Mouse (Mus musculus) ovary, postnatal 36 days (tissue): Measurements from ENCODE around the gene Klhl33.
"Not testable (repeated sequence)": the region's sequence is repeated elsewhere in the genome, so short reads cannot be mapped to it uniquely, and the experiment has no call there.

ENCODE experiments used
- DNase-seq: peaks from one replicate; pipeline ENCODE4 v3.0.0; 2022; ENCODE audit warnings: low spot score, mixed read lengths

Klhl33 gene

GRCm38 (mm10) chr14:50903973-50904827 is 6.9 kb upstream of the Klhl33 start:
- peak; percentile 40 for DNase-seq

DNA sequence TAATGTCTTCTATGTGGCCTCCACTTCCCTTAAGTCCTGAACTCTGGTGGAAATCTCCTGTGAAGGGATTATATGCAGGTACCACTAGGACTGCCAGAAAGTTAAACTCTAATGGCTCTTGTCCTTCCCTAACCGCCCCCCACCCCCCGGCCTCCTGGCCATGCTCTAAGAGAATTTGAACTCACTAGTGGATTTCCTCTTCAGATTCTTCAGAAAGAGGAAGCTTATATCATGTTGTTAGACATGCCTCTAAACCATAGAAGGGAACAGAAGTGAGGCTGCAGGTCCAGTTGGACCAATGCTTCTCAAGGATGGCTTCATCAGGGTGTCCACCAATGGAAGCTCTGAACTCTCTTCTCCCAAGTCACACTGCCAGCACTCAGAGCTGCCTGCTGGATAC is 685 bp upstream of the Klhl33 start:
- not testable (repeated sequence) for DNase-seq

DNA sequence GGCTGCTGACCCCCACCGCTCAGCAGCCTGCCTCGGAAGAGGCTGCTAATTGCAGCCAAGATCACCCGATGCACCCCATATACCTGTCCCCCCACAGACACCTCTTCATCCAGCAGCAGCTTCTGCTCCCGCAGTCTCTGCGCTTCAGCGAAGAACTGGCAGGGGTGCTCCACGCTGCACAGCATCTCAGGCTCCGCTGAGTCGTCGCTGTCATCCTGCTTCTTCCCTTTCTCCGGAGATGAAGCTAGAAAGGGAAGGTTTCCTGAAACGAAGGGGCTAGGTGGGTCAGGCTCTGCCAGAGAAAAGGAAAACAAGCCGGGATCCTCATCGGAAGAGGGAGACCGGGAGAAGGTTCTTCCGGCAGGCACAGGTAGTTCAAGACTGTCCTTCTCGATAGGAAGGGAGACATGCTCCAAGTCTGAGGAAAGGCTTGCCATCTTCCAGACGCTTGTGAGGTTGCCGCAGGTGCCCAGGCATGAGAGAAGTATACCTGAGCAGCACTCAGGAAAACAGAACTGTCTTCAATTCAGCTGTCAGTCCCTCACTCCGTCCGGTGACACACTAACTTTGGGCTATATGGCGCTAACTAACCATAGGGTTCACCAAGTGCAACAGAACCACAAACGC is 447 bp downstream of the Klhl33 start:
- DNase-seq, result no peak

DNA sequence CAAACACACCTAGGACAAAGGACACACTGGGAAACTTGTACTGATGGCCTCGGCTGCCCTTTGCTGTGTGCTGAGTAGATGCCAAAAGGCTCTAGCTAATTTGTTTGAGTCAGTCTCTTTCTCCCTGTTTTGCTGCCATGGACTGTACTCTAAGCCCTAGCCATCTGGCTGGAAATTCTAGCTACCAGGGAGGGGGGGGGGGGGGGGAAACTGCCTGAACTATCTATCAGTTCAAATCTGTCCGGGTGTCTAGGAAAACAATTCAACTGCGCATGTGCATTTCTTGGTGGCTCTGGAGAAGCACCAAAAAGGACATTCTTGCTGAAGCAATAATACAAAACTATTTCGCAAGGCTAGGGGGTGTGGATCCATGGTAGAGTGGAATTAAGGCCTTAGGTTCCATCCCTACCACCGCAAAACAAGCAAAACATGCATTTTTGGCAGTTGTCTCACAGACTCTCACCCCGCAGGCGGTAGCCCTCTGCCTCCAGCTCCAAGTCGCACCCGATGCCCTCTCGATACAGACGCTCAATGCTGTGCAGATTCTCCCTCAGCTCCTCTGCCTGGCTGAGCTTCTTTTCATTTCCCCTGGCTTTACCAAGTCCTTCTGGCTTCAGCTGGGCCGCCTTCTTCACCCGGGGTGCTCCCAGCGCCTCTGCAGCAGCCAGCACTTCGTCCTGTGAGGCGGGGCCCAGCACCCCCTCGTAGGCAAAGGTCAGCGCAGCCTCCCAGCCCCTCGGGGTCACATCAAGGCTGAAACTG is 1.1 kb downstream of the Klhl33 start:
- peak; percentile 49 for DNase-seq

- DNase-seq, result no peak
Observed at GRCm38 (mm10) chr14:50895407-50895806, 1.9 kb downstream of the Klhl33 start.

DNA sequence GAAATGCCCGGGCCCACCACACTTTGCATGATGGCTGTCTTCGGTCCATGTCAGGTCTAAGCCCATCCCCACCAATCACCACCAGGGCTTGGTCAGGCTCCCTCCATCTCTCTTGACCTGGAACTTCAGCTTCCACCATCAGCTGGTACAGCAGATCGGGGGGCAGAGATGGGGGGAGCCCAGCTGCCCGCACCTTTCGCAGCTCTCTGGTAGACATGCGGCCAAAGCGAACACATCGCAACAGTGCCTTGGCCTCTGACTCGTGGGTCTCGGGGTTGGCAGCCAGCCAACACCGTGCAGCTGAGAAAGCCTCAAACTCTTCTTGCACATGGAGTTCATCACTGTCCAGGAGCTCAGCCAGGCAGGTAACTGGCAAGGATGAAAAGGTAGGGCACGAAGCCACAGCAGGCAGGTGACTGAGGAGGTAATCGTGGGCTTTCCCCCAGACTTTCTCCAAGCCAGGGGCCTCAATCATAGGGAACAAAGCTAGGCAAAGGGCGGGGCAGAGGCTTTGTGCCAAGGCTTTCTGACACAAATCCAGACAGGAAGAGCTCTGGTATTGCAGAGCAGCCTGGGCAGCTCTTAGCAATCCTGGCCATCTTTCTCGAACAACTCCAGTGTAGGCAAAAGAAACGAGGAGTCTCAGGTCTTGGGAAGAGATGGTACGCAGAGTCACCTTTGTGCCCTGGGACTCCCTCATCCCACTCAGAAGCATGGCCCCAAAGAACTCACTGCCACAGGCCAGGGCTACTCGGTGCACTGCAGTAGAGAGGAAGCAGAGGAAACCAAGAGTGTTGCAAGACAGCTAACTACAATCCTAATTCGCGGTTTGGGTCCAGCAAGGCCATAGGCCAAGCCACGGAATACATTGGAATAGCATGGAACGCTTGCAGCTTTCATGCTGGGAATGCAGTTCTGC is 4.5 kb downstream of the Klhl33 start:
- DNase-seq, result peak; percentile 54

DNA sequence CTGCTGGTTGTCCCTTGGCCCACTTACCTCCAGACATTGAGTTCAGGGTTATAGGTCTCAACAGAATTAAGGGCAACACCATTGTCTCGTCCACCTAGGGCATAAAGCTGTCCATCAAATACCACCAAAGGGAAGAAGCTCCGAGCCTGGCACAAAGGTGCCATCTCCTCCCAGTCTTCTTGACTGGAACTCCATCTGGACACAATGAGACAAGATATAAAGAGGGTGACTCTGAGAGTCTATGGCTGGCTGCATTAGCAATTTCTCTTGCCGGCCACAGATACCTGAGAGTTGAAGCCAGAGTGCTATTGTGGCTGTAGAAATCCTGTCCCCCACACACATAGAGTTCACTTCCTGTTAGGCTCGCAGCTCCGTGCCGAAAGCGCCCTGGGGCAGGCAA is 5.2 kb downstream of the Klhl33 start:
- no peak for DNase-seq

DNA sequence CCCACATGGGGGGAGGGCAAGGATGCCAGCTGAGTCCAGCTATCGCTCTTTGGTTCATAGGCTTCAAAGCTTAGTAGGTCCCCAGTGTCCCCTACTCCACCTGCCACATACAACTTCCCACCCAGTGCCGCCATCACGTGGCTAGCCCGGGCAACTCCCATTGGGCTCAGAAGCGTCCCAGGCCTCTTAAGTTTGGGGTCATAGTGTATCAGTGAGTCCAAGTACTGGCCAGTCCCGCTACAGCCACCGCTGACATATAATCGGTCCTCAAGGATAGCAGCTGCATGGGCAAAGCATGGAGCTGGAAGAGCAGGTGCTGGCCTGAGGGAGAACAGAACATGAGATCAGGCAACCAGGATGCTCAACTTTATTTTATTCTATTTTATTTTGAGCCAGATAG is 5.7 kb downstream of the Klhl33 start:
- DNase-seq, result no peak

GRCm38 (mm10) chr14:50876236-50876950 is 20.9 kb downstream of the Klhl33 start:
- DNase-seq, result no peak

DNA sequence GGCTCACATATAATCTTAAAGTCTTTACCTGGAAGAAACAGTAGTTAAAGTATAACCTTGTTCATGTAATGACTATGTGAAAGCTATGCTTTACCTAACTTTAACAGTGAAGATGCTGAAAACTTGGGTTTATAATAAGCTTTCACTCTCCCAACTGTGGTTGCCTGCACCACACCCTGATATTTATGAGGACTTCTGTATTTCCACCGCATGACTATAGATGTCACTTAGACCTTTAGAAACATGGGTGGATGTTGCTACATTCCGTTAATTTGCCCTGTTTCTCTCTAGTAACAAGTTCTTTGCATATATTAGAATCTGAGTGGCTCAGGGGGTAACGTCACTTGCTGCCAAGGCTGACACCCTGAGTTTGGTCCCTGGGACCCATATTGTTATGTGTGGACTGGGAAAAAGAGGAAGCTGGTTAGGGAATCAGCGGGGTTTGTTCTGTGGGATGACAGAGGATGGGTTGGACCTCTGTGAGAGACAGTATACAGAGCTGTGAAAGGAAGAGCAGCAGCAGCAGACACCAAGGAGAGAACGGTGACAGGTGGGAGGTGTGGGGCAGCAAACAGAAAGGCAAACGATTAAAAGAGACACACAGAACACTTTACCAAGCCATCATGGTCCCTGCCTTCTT is 21.6 kb downstream of the Klhl33 start:
- DNase-seq, result no peak

DNA sequence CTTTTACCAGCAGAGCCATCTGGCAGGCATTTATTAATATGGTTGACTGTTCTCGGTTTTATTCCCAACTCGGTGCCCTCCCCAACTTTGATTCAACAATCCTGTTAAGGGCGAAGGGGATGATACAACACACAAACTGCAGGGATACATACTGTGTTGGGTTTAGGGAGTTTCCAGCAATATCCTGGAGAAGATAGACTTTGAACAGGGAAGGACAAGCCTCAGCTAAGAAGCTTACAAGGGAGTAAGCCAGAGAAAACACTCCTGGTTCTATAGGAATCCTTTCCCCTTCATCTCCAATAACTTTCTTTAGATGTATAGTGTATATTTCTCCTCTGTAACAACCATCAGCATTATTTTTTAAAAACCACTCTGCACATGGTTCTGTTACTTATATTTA is 22.1 kb downstream of the Klhl33 start:
- no peak for DNase-seq

DNA sequence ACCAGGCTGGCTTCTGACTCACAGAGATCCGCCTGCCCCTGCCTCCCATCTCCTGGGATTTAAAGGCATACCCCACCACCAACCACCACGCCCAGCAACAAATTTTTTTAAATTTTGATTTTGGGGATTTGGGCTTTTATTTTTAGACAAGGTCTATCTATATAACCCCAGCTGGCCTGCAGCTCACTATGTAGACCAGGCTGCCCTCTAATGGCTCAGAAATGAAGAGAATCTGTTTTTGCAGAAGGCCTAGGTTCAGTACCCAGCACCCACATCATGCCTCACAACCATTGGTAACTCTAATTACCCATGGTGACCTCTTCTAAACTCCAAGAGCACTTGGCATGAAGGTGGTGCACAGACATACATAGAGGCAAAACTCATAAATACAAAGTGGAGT is 26.0 kb downstream of the Klhl33 start:
- DNase-seq, result no peak

DNA sequence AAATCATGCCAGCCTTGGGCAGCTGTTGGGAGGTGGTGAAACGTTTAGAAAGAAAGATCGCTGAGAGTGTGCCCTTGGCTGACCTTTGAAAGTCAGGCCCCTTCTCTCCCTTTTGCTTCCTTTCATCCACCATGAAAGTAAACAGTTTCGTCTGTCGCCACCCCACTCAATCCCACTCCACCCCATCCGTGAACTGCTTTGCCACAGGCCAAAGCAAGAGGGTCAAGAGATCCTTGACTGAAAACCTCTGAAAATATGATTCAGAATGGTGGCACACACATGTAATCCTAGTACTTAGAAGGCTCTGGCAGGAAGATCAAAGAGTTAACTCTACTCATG is 26.5 kb downstream of the Klhl33 start:
- DNase-seq, result no peak

- peak; percentile 76 for DNase-seq
Observed at GRCm38 (mm10) chr14:50869889-50870804, 27.2 kb downstream of the Klhl33 start, which contains the start of gene Tep1. Gene Tep1, minus strand, starts transcription at chr14:50870560.

DNA sequence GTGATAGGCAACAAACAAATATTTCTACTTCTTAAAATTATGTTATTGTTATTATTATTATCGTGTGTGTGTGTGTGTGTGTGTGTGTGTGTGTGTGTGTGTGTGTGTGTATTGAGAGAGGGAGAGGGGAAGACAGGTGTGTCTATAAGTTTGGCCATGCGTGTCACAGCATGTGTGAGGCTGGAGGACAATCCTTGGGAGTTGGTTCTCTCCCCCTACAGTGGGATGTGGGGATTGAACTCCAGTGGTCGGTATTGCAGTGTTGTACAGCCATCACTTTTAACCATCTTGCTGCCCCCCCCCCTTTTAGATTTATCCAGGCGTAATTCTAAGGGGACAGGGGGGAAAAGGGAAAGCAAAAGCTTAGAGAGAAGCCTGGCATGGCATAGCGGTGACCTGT is 28.7 kb downstream of the Klhl33 start:
- no peak for DNase-seq

DNA sequence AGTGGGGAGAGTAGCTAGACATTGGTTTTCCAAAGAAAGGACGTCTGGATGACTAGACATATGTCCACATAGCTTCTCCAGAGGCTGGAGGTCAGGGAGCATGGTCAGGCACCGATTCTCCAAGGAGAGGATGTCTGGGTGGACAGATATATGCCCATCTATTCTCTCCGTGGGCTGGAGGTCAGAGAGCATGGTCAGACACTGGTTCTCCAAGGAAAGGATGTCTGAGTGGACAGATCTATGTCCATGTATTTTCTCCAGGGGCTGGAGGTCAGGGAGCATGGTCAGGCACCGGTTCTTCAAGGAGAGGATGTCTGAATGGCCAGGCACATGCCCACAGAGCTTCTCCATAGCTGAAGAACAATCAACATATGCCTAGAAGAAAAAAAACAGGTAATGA is 29.1 kb downstream of the Klhl33 start:
- no peak for DNase-seq

DNA sequence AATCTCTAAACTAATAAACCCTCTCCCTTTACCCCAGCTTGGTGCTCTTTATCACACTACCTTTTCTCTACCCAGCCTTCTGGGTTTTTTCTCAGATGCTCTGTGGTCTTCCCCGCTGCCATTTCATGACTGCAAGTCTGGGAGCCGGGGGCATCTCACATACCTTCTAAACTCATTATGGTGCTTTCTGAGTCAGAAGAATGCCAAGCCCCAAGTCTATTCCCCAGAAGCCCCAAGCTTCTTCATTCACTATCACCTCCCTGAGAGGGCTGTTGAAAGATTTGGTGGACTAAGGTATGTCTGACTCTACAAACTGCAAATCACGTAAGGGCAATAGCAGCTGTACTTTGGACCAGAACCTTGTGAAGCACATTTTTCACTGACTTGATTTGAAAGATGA is 30.3 kb downstream of the Klhl33 start:
- DNase-seq, result no peak

DNA sequence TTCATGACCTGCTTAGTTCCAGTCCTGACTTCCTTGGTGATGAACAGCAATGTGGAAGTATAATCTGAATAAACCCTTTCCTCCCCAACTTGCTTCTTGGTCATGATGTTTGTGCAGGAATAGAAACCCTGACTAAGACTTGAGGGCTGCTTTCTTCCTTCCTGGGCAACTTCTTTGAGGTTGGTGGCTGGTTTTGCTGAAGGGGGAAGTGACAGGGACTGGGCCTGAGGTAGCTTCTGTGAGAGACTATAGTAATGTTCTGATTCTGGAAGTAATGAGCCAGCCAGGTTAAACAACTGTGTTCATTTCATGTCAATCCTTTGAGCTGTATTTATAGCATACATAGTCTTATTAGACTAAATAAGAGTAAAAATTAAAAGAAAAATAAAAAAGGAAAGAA is 32.3 kb downstream of the Klhl33 start:
- DNase-seq, result not testable (repeated sequence)

DNA sequence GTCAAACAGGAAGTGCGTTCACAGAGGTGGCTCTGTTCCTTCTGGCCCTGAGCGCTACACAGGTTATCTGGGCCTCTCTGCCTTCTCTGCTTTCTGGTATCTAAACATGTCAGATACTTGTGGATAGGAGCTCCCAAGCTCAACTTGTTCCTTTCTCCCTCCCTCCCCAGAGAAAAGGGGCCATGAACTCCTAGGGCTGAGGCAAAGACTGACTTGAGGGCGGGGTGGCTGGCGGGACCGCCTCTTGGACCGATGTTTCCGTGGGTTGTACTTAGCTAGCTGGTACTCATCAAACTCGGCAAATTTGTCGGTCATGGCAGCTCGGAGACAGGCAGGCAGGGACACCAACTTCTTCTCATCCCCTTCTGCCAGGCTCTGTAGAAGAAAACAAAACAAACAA is 34.7 kb downstream of the Klhl33 start:
- no peak for DNase-seq

GRCm38 (mm10) chr14:50855788-50856187 is 41.5 kb downstream of the Klhl33 start:
- DNase-seq, result no peak
